Mouse (Mus musculus): ENCODE data around the gene Prnp. TPM values are rescaled to one million over a fixed set of nuclear protein-coding genes. Genes with fewer than 3 reads are reported as not detected.

Prnp gene
- polyA plus RNA-seq (2015; fragmentation: Nextera tagmentation; extraction: Ambion mirVana) = 27.7 and 29.3 TPM in 2 replicates

DNA sequence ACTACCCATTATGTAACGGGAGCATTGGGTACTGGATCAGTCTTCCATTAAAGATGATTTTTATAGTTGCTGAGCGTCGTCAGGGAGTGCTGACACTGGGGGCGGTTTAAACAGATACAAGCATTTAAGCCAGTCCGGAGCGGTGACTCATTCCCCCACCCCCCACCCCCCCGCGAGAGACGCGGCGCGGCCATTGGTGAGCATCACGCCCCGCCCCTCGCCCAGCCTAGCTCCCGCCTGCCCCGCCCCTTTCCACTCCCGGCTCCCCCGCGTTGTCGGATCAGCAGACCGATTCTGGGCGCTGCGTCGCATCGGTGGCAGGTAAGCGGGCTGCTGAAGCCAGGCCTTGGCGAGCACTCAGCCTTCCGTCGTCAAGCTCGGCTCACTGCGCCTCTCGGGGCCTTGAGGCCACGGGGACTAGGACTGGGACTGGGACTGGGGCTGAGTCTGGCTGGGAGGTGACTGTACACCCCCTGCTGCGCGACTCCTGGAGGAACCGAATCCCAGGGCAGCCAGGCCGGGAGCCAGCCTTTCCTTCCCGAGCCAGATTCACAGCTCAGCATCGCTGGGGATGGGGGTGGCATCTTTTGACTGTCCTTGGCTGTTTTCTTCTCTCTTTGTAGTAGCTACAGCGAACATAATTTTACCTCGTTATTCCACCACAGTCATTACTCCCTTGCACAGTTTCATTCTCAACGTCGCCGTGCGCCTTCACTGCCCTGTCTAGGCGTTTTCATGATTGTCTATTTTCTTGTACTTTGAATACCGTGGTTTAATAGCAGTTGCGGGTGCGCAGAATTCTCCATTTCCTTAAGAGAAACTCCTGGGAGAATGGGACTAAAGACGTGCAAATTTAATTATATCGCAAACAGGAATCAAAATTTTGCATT is at the start of gene Prnp, which contains the start of gene Prn:
Gene Prnp (plus strand): TSS at position 246 of the 890 bp plus-strand sequence.
Gene Prn (plus strand): TSS at position 275 of the 890 bp plus-strand sequence.
- H3K27ac ChIP-seq (ENCODE audit: low read length) = peak within 1 kb of the TSS; percentile 80
- WGBS (ENCODE audit: insufficient replicate concordance) = 4% methylated on average over 52 of the region's 52 CpGs
- peak; percentile 86 for ATAC-seq (ENCODE audit: low read depth)

DNA sequence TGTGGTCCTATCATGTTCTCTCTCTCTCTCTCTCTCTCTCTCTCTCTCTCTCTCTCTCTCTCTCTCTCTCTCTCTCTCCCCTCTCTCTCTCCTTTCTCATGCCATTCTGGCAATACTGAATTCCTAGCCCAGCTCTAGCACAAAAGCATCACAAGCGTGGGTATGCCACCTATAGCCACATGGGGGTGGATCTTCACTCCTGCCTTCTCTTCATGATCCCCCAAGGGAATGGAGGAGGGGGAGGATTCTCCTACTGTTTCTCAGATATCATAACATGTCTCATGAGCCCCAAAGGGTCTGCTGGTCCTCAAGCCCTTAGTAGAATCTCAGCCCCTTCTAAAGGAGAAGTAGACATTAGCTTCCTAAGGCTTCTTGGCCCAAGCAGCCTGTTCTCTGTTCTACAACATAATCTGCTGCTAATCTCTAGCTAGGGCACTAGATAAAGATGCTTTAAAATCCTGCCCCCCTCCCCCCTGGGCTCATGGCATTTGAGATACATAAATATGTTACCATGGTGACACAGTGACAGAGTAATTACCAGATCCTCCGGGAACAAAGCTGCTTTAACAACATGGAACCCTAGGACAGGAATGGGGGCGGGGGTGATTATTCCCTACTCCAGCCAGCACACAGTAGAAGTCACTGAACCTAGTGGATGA is 47.0 kb upstream of the Prnp start:
- Histone ChIP-seq H3K27me3 (ENCODE audit: control insufficient read depth, insufficient read depth, low read depth, low read length) (no peaks in the 10 kb centered on the region), H3K9ac (ENCODE audit: low read depth, low read length) (no peak overlapping the region), H3K9me3 (replicated peaks; ENCODE audit: control insufficient read depth, low read length) (no peaks in the 10 kb centered on the region), H3K4me3 (ENCODE audit: low read depth, low read length) (no peak overlapping the region), H3K27ac (ENCODE audit: low read length) (no peak overlapping the region), H3K4me2 (ENCODE audit: low read depth, low read length) (no peak overlapping the region), H3K36me3 (ENCODE audit: control insufficient read depth, insufficient read depth) (no peaks in the 10 kb centered on the region), H3K4me1 (ENCODE audit: control insufficient read depth, low read depth, low read length) (peaks cover 10% of the 10 kb centered on the region)
- 69% methylated on average over 3 of the region's 3 CpGs for WGBS (ENCODE audit: insufficient replicate concordance)
- no peak for ATAC-seq (ENCODE audit: low read depth)

More for the DNA sequence above, at the start of gene Prnp, which contains the start of gene Prn:
- Histone ChIP-seq H3K27me3 (ENCODE audit: control insufficient read depth, insufficient read depth, low read depth, low read length) (no peaks in the 10 kb centered on the region), H3K4me1 (ENCODE audit: control insufficient read depth, low read depth, low read length) (peaks cover 26% of the 10 kb centered on the region), H3K36me3 (ENCODE audit: control insufficient read depth, insufficient read depth) (no peaks in the 10 kb centered on the region), H3K4me3 (ENCODE audit: low read depth, low read length) (peak within 1 kb of the TSS; percentile 69), H3K9ac (ENCODE audit: low read depth, low read length) (peak within 1 kb of the TSS; percentile 81), H3K4me2 (ENCODE audit: low read depth, low read length) (peak within 1 kb of the TSS; percentile 70), H3K9me3 (replicated peaks; ENCODE audit: control insufficient read depth, low read length) (no peaks in the 10 kb centered on the region)

DNA sequence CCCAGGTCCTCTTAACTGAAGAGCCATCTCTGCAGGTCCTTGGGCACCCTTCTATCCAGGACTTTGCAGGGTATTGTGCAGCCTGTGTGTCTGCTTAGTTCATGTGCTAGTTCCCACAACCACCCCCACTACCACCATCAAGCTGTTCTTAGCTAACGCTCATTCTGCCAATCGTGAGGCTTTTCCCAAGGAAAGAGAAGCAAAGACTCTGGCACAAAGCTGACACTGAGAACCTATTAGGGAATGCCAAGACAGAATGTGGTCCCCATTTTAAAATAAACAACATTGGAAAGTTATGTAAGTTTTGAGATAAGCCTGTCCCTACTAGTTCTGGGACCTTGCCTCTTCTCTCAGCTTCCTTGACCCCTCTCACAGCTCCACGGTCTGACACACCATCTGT is 46.3 kb upstream of the Prnp start:
- no peaks in the 10 kb centered on the region for H3K9me3 ChIP-seq (replicated peaks; ENCODE audit: control insufficient read depth, low read length)
- no peaks in the 10 kb centered on the region for H3K27me3 ChIP-seq (ENCODE audit: control insufficient read depth, insufficient read depth, low read depth, low read length)
- 60% methylated on average over 3 of the region's 3 CpGs for WGBS (ENCODE audit: insufficient replicate concordance)
- ATAC-seq (ENCODE audit: low read depth) = no peak
- no peak overlapping the region for H3K4me3 ChIP-seq (ENCODE audit: low read depth, low read length)
- no peak overlapping the region for H3K4me2 ChIP-seq (ENCODE audit: low read depth, low read length)
- no peak overlapping the region for H3K27ac ChIP-seq (ENCODE audit: low read length)
- H3K36me3 ChIP-seq (ENCODE audit: control insufficient read depth, insufficient read depth) = no peaks in the 10 kb centered on the region
- H3K9ac ChIP-seq (ENCODE audit: low read depth, low read length) = no peak overlapping the region
- H3K4me1 ChIP-seq (ENCODE audit: control insufficient read depth, low read depth, low read length) = peaks cover 10% of the 10 kb centered on the region

DNA sequence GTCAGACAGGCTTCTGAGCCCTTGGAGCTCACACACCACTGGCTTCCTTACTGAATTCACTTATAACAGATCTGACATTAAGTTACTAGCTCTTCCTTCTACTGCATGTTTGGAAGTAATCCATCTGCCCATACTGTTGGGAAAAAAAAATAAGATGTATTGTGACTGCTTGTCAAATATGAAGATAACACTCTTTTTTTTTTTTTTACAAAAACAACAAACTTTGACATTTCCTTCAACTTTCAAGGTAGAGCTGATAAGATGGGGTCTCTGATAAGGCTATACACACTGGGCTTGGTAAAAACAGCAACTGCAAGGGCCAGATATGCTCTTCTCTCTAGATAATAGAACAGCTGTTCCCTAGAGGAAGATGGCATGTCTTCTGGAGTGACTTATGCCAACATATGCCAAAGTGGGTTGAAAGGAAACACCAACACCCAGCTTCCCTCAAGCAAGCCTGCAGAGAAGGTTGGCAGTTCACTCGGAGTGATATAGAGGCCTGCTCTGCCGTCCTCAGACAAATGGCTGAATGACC is 45.4 kb upstream of the Prnp start:
- Histone ChIP-seq H3K4me2 (ENCODE audit: low read depth, low read length) (no peak overlapping the region), H3K4me1 (ENCODE audit: control insufficient read depth, low read depth, low read length) (peaks cover 10% of the 10 kb centered on the region), H3K27me3 (ENCODE audit: control insufficient read depth, insufficient read depth, low read depth, low read length) (no peaks in the 10 kb centered on the region), H3K4me3 (ENCODE audit: low read depth, low read length) (no peak overlapping the region), H3K9ac (ENCODE audit: low read depth, low read length) (no peak overlapping the region), H3K27ac (ENCODE audit: low read length) (no peak overlapping the region), H3K36me3 (ENCODE audit: control insufficient read depth, insufficient read depth) (no peaks in the 10 kb centered on the region), H3K9me3 (replicated peaks; ENCODE audit: control insufficient read depth, low read length) (no peaks in the 10 kb centered on the region)
- 48% methylated on average over 2 of the region's 2 CpGs for WGBS (ENCODE audit: insufficient replicate concordance)
- ATAC-seq (ENCODE audit: low read depth) = peak; percentile 86

DNA sequence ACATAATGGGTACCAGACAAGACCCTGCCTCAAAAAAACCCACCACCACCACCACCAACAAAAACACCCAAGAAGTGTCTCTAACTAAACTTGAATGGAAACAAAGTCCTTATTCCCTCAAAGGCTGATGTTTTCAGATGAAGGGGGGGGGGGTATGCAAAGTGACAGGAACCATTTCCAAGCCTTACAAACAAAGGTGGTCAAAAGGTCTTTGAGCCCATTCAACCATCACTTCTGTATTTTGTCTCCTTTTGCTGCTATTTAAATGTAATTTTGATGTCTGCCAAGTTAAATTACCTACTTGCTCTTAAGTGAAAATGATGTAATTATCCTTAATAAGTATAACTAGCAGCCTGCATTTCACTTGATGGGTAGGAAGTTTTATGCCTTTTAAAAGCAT is 43.1 kb upstream of the Prnp start:
- peaks cover 10% of the 10 kb centered on the region for H3K4me1 ChIP-seq (ENCODE audit: control insufficient read depth, low read depth, low read length)
- no peak overlapping the region for H3K4me3 ChIP-seq (ENCODE audit: low read depth, low read length)
- no peak overlapping the region for H3K9ac ChIP-seq (ENCODE audit: low read depth, low read length)
- H3K9me3 ChIP-seq (replicated peaks; ENCODE audit: control insufficient read depth, low read length) = no peaks in the 10 kb centered on the region
- H3K4me2 ChIP-seq (ENCODE audit: low read depth, low read length) = no peak overlapping the region
- H3K27ac ChIP-seq (ENCODE audit: low read length) = no peak overlapping the region
- no peaks in the 10 kb centered on the region for H3K36me3 ChIP-seq (ENCODE audit: control insufficient read depth, insufficient read depth)
- H3K27me3 ChIP-seq (ENCODE audit: control insufficient read depth, insufficient read depth, low read depth, low read length) = no peaks in the 10 kb centered on the region
- no peak for ATAC-seq (ENCODE audit: low read depth)

DNA sequence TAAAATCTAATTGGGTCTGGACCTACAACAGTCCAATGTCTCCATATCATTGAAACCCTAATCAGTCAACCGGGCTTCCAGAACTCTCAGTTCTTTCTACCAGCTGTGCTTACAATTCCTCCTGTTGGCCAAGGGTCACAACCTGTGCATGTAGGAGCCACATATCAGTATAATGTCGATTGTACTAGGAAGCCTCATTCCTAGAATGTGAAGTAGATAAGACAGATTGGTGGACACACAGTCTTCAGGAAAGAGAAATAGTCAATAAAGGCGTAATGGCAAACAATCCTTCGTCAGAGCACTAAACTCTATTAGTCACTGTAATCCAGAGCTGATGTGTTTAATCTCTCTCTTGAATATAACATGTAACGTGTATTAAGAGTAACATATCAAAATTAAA is 40.7 kb upstream of the Prnp start:
- no peaks in the 10 kb centered on the region for H3K27me3 ChIP-seq (ENCODE audit: control insufficient read depth, insufficient read depth, low read depth, low read length)
- H3K27ac ChIP-seq (ENCODE audit: low read length) = no peak overlapping the region
- no peak overlapping the region for H3K4me2 ChIP-seq (ENCODE audit: low read depth, low read length)
- H3K9me3 ChIP-seq (replicated peaks; ENCODE audit: control insufficient read depth, low read length) = no peaks in the 10 kb centered on the region
- H3K4me1 ChIP-seq (ENCODE audit: control insufficient read depth, low read depth, low read length) = peaks cover 5% of the 10 kb centered on the region
- no peak overlapping the region for H3K4me3 ChIP-seq (ENCODE audit: low read depth, low read length)
- no peak overlapping the region for H3K9ac ChIP-seq (ENCODE audit: low read depth, low read length)
- H3K36me3 ChIP-seq (ENCODE audit: control insufficient read depth, insufficient read depth) = no peaks in the 10 kb centered on the region
- no peak for ATAC-seq (ENCODE audit: low read depth)
- 73% methylated on average over 5 of the region's 5 CpGs for WGBS (ENCODE audit: insufficient replicate concordance)

DNA sequence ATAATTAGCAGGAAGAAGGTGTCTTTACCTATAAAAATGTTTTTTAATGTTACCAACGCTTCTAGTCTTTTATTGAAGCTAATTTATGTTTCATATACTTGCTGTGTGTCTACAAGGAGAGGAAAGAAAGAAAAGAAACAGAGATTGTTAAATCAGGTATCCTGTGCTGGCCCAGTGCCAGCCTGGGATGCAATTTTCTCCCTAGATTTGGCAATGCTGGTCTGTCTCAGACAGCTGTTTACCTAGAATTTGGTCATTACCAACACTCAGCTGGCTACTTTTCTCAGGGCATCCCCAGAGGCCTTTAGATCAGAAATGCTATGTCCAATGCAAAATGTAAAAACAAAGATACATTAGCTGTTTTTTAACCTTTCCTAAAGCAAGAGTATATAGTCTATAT is 36.4 kb upstream of the Prnp start:
- 45% methylated on average over 1 of the region's 1 CpGs for WGBS (ENCODE audit: insufficient replicate concordance)

DNA sequence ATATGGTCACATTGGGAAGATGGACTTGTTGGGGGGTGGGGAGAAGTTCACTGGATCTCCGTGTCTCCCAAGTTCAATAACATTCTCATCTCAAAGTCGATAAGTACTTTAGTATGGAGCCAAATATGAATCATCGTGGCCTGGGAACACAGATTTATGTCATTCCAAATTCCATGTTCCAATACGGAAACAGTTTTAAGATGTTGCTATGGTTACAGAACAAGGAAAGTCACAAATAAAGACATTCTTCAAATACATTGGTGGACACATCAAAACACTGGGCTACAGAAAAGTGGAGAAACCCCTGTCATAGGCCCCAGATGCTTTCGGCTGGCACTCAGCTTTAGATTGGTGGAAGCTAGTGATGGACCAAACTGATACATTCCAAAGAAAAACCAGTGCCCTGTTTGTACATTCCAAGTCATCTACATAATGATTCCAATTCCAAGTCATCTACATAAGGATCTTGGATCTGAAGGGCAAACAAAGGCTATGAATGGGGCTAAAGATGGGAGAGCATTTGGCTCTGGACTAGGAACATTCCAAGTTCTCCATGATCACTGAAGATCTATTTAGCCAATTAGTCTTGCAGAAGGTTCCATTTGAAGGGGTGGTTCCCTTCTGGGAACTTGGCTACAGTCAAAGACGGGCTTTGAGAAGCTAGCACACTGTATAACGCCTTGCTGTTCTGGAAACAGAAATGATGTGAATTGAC is 33.0 kb upstream of the Prnp start:
- no peak overlapping the region for H3K4me3 ChIP-seq (ENCODE audit: low read depth, low read length)
- no peaks in the 10 kb centered on the region for H3K36me3 ChIP-seq (ENCODE audit: control insufficient read depth, insufficient read depth)
- H3K27me3 ChIP-seq (ENCODE audit: control insufficient read depth, insufficient read depth, low read depth, low read length) = no peaks in the 10 kb centered on the region
- WGBS (ENCODE audit: insufficient replicate concordance) = 70% methylated on average over 7 of the region's 7 CpGs
- no peaks in the 10 kb centered on the region for H3K9me3 ChIP-seq (replicated peaks; ENCODE audit: control insufficient read depth, low read length)
- no peak overlapping the region for H3K27ac ChIP-seq (ENCODE audit: low read length)
- H3K9ac ChIP-seq (ENCODE audit: low read depth, low read length) = no peak overlapping the region
- no peaks in the 10 kb centered on the region; the same call in 1 of the 2 replicates for H3K4me1 ChIP-seq (ENCODE audit: control insufficient read depth, low read depth, low read length)
- no peak for ATAC-seq (ENCODE audit: low read depth)
- no peak overlapping the region for H3K4me2 ChIP-seq (ENCODE audit: low read depth, low read length)

More for the DNA sequence above, 36.4 kb upstream of the Prnp start:
- Histone ChIP-seq H3K4me1 (ENCODE audit: control insufficient read depth, low read depth, low read length) (no peaks in the 10 kb centered on the region), H3K9me3 (replicated peaks; ENCODE audit: control insufficient read depth, low read length) (no peaks in the 10 kb centered on the region), H3K27me3 (ENCODE audit: control insufficient read depth, insufficient read depth, low read depth, low read length) (no peaks in the 10 kb centered on the region), H3K4me2 (ENCODE audit: low read depth, low read length) (no peak overlapping the region), H3K4me3 (ENCODE audit: low read depth, low read length) (no peak overlapping the region), H3K27ac (ENCODE audit: low read length) (no peak overlapping the region), H3K36me3 (ENCODE audit: control insufficient read depth, insufficient read depth) (no peaks in the 10 kb centered on the region), H3K9ac (ENCODE audit: low read depth, low read length) (no peak overlapping the region)
- no peak for ATAC-seq (ENCODE audit: low read depth)
